Mouse (Mus musculus): ENCODE measurements around the gene Gm17416.

The Gm17416 gene

DNA sequence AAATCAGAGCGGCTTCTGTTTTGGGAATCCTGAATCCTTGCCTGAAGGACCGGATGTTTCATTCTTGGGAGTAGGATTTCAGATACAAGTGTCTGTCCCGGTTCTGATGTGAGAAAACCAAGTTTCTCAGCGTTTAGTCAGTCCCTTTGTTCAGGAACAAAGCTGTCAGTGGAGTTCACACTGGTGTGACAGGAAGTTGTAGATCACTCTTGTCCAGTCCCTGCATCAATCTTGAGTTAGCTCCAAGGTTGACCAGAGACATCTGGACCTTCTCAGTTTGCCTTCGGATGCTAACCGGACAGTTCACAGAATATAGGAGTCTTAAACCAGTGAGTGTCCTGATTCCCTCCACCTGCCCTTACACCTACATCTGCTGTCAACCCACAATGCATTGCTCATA, 38.6 kb downstream of the Gm17416 start:
- DNase-seq = no peak

DNA sequence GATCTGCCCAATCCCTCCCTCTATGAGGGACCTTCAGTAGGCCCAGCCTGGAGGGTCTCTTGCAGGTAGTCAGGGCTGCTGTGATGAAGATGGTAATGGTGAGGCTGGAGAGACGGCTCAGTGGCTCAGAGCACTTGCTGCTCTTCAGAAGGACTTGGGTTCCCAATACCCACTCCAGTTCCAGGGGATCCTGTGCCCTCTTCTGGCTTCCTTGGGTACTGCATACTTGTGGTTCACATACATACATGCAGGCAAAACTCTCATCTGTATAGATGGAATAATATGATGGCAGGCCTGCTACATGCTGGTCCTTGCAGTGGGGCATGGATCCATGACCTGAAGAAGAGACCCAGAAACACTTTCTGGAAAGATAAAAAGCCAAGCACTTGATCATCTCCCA, 39.6 kb downstream of the Gm17416 start:
- DNase-seq = no peak

GRCm38 (mm10) chr2:152612193-152612592, 43.1 kb downstream of the Gm17416 start:
- peak; percentile 20 to 57 for DNase-seq

- DNase-seq = peak; percentile 71 to 85
Observed at GRCm38 (mm10) chr2:152615563-152615962, 46.4 kb downstream of the Gm17416 start.

DNA sequence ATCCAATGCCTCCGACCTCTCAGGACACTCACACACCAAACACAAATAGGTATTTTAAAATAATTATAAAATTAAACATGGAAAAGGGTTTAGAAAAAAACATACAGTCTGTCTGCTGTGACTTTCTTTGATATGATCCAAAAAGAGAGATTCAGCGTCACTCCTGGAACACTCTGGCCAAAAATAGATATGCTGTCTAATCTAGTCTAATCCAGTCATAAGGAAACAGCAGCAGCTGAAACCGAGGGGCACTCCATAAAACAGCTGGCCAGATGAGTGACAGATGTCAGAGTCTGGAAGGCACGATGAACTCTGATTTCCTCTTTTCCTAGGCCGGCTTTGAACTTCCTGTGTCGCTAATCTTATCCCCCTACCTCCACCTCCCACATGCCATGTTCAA, 47.3 kb downstream of the Gm17416 start:
- DNase-seq = no peak

DNA sequence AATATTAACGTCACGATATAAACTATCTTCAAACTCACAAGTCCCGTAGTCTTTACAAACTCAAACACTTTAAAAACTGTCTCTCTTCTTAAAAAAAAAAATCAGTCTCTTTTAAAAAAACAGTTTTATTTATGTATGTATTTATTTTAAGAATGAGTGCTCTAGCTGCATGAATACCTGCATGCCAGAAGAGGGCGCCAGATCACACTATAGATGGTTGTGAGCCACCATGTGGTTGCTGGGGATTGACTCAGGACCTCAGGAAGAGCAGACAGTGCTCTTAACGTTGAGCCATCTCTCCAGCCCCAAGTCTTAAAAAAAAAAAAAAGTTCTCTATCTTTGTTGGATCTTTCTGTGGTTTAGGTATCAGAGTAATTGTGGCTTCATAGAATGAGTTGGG, 48.2 kb downstream of the Gm17416 start:
- peak in 1 of 2 experiments; percentile 38 for DNase-seq

All from cerebellum, postnatal 10 days (tissue).